Mouse (Mus musculus): ENCODE data around the gene Aatf. TPM values are rescaled to one million over a fixed set of nuclear protein-coding genes. Genes with fewer than 3 reads are reported as not detected.

Gene Aatf
- 10 to 100 TPM; 17.7 to 22.5 TPM for total RNA-seq (2021)

GRCm38 (mm10) chr11:84513171-84514116 is at the start of gene Aatf:
Gene Aatf (minus strand): TSS chr11:84513522.
- DNase-seq (ENCODE audit: low spot score in 2 of 2) = peak; percentile 97 to 98
- intact Hi-C loops (cut with DNase I) = loop anchor here (5.0 kb wide), 2 partner anchors 189 to 279 kb away; no protein-coding TSS in a partner anchor

GRCm38 (mm10) chr11:84562758-84563347 is 49.5 kb upstream of the Aatf start:
- intact Hi-C loops (cut with DNase I) = no loop called here
- no peak for DNase-seq (ENCODE audit: low spot score in 2 of 2)

GRCm38 (mm10) chr11:84561546-84561945 is 48.2 kb upstream of the Aatf start:
- intact Hi-C loops (cut with DNase I) = no loop called here
- DNase-seq (ENCODE audit: low spot score in 2 of 2) = no peak

- peak in 1 of 2 experiments; percentile 12 for DNase-seq (ENCODE audit: low spot score in 2 of 2)
Measured at GRCm38 (mm10) chr11:84553821-84554450, 40.6 kb upstream of the Aatf start.

GRCm38 (mm10) chr11:84551296-84551695 is 38.0 kb upstream of the Aatf start:
- intact Hi-C loops (cut with DNase I) = no loop called here
- DNase-seq (ENCODE audit: low spot score in 2 of 2) = no peak

More at GRCm38 (mm10) chr11:84553821-84554450, 40.6 kb upstream of the Aatf start:
- intact Hi-C loops (cut with DNase I) = no loop called here

- intact Hi-C loops (cut with DNase I) = no loop called here
- no peak for DNase-seq (ENCODE audit: low spot score in 2 of 2)
Measured at GRCm38 (mm10) chr11:84549258-84549791, 36.0 kb upstream of the Aatf start.

- intact Hi-C loops (cut with DNase I) = no loop called here
- no peak for DNase-seq (ENCODE audit: low spot score in 2 of 2)
Measured at GRCm38 (mm10) chr11:84548293-84548692, 35.0 kb upstream of the Aatf start.

- no peak for DNase-seq (ENCODE audit: low spot score in 2 of 2)
- intact Hi-C loops (cut with DNase I) = no loop called here
Measured at GRCm38 (mm10) chr11:84539981-84540380, 26.7 kb upstream of the Aatf start.

GRCm38 (mm10) chr11:84529797-84530703 is 16.7 kb upstream of the Aatf start:
- intact Hi-C loops (cut with DNase I) = no loop called here
- no peak for DNase-seq (ENCODE audit: low spot score in 2 of 2)

GRCm38 (mm10) chr11:84529143-84529755 is 15.9 kb upstream of the Aatf start:
- DNase-seq (ENCODE audit: low spot score in 2 of 2) = no peak
- intact Hi-C loops (cut with DNase I) = no loop called here

GRCm38 (mm10) chr11:84526976-84527860 is 13.9 kb upstream of the Aatf start:
- intact Hi-C loops (cut with DNase I) = no loop called here

GRCm38 (mm10) chr11:84526451-84526850 is 13.1 kb upstream of the Aatf start:
- intact Hi-C loops (cut with DNase I) = no loop called here
- no peak for DNase-seq (ENCODE audit: low spot score in 2 of 2)

More at GRCm38 (mm10) chr11:84526976-84527860, 13.9 kb upstream of the Aatf start:
- no peak for DNase-seq (ENCODE audit: low spot score in 2 of 2)

GRCm38 (mm10) chr11:84525421-84526274 is 12.3 kb upstream of the Aatf start, which contains the start of gene Lhx1:
Gene Lhx1 (minus strand): TSS chr11:84525535.
- intact Hi-C loops (cut with DNase I) = no loop called here
- no peak for DNase-seq (ENCODE audit: low spot score in 2 of 2)

- intact Hi-C loops (cut with DNase I) = no loop called here
- DNase-seq (ENCODE audit: low spot score in 2 of 2) = no peak
Measured at GRCm38 (mm10) chr11:84524511-84525270, 11.4 kb upstream of the Aatf start.

- peak in 1 of 2 experiments; percentile 11 for DNase-seq (ENCODE audit: low spot score in 2 of 2)
- intact Hi-C loops (cut with DNase I) = no loop called here
Measured at GRCm38 (mm10) chr11:84523841-84524510, 10.7 kb upstream of the Aatf start.

All from left cerebral cortex, postnatal 25 days (tissue).